Comparison of ENCODE assay signal across 9 mouse cellular contexts in genomic region chr19:11768163-11768562, GRCm38 (mm10). TPM values are rescaled to one million over a fixed set of nuclear protein-coding genes. Genes with fewer than 3 reads are reported as not detected.
DNase-seq lines count a peak whose midpoint lies in the region; ATAC-seq and TF ChIP-seq lines count a peak whose summit lies in the region.
"Had no signal": no experiment of that assay in that cellular context is flagged by ENCODE, and none has a peak within 500 bp of the region (broad histone marks: within the 10 kb centered on the region; RNA-seq: fewer than 3 reads in every experiment).

No protein-coding gene starts in this region.

- 15% methylated on average over 3 of the region's 3 CpGs for WGBS in forebrain, postnatal 0 days
- 13% methylated on average over 3 of the region's 3 CpGs for WGBS in forebrain, embryonic 10.5 days
- 5% methylated on average over 3 of the region's 3 CpGs for WGBS in heart, embryonic 11.5 days (ENCODE audit: insufficient replicate concordance)
- 13% methylated on average over 3 of the region's 3 CpGs for WGBS in forebrain, embryonic 12.5 days

- H3K9me3 ChIP-seq in forebrain, postnatal 0 days (ENCODE audit: low read length) = no peaks in the 10 kb centered on the region
- H3K9me3 ChIP-seq in forebrain, embryonic 10.5 days = no peaks in the 10 kb centered on the region
- no peaks in the 10 kb centered on the region for H3K9me3 ChIP-seq in heart, embryonic 11.5 days (replicated peaks; ENCODE audit: control insufficient read depth, low read length)
- no peaks in the 10 kb centered on the region for H3K9me3 ChIP-seq in forebrain, embryonic 12.5 days

- ATAC-seq in forebrain, postnatal 0 days = no peak
- peak; percentile 57; the same call in 1 of the 2 replicates for ATAC-seq in common myeloid progenitor, adult 5-6 weeks (replicated peaks; ENCODE audit: low read depth, poor library complexity, severe bottlenecking)
- ATAC-seq in heart, embryonic 11.5 days (replicated peaks; ENCODE audit: insufficient number of reproducible peaks, low FRiP score, low TSS enrichment) = no peak
- ATAC-seq in forebrain, embryonic 12.5 days (ENCODE audit: low FRiP score) = no peak

- no peaks in the 10 kb centered on the region for H3K4me1 ChIP-seq in forebrain, postnatal 0 days (ENCODE audit: insufficient read depth)
- H3K4me1 ChIP-seq in forebrain, embryonic 10.5 days = peaks cover 9% of the 10 kb centered on the region
- H3K4me1 ChIP-seq in heart, embryonic 11.5 days (ENCODE audit: control insufficient read depth, insufficient read depth, low read length) = no peaks in the 10 kb centered on the region
- peaks cover 8% of the 10 kb centered on the region for H3K4me1 ChIP-seq in forebrain, embryonic 12.5 days

- peak; percentile 59 for DNase-seq in forebrain, postnatal 0 days
- DNase-seq in forebrain, embryonic 10.5 days (ENCODE audit: extremely low spot score, low spot score) = no peak
- DNase-seq in ovary, postnatal 14 days (ENCODE audit: low spot score) = peak; percentile 10
- no peak for DNase-seq in ovary, postnatal 10 days (ENCODE audit: low spot score)
- peak; percentile 37 for DNase-seq in lung, postnatal 25 days (ENCODE audit: low spot score)

- H3K36me3 ChIP-seq in forebrain, postnatal 0 days (ENCODE audit: insufficient read depth) = 0 out of 2 replicates have a peak, but pooled peaks cover 3% of the 10 kb centered on the region
- H3K36me3 ChIP-seq in forebrain, embryonic 10.5 days (replicated peaks) = peaks cover 11% of the 10 kb centered on the region; the same call in 1 of the 2 replicates
- 0 out of 2 replicates have a peak, but pooled peaks cover 2% of the 10 kb centered on the region for H3K36me3 ChIP-seq in heart, embryonic 11.5 days (ENCODE audit: control insufficient read depth, insufficient read depth, low read length)
- 0 out of 2 replicates have a peak, but pooled peaks cover 4% of the 10 kb centered on the region for H3K36me3 ChIP-seq in forebrain, embryonic 12.5 days (replicated peaks)

- H3K9ac ChIP-seq in forebrain, postnatal 0 days = no peak overlapping the region
- no peak overlapping the region for H3K9ac ChIP-seq in heart, embryonic 11.5 days (ENCODE audit: low read depth, low read length)
- no peak overlapping the region for H3K9ac ChIP-seq in forebrain, embryonic 12.5 days

- no peak overlapping the region for H3K4me2 ChIP-seq in forebrain, postnatal 0 days (ENCODE audit: low read depth)
- no peak overlapping the region for H3K4me2 ChIP-seq in heart, embryonic 11.5 days
- H3K4me2 ChIP-seq in forebrain, embryonic 12.5 days = no peak overlapping the region

- H3K27me3 ChIP-seq in forebrain, postnatal 0 days (ENCODE audit: insufficient read depth, low read length) = no peaks in the 10 kb centered on the region
- H3K27me3 ChIP-seq in forebrain, embryonic 10.5 days (ENCODE audit: poor library complexity, severe bottlenecking) = no peaks in the 10 kb centered on the region
- no peaks in the 10 kb centered on the region for H3K27me3 ChIP-seq in heart, embryonic 11.5 days (ENCODE audit: control insufficient read depth, insufficient read depth, low read length)
- no peaks in the 10 kb centered on the region for H3K27me3 ChIP-seq in forebrain, embryonic 12.5 days

- TF ChIP-seq CTCF in forebrain, postnatal 0 days (IDR thresholded peaks at IDR 0.05; ENCODE audit: low read depth) = peak; percentile 81

- no peak overlapping the region for H3K4me3 ChIP-seq in forebrain, postnatal 0 days (ENCODE audit: low read depth, low read length)
- H3K4me3 ChIP-seq in forebrain, embryonic 10.5 days = no peak overlapping the region
- H3K4me3 ChIP-seq in heart, embryonic 11.5 days (ENCODE audit: low read depth, low read length) = no peak overlapping the region
- H3K4me3 ChIP-seq in forebrain, embryonic 12.5 days (replicated peaks) = no peak overlapping the region

- no peak overlapping the region for H3K27ac ChIP-seq in forebrain, postnatal 0 days (ENCODE audit: low read depth, low read length)
- no peak overlapping the region for H3K27ac ChIP-seq in forebrain, embryonic 10.5 days
- H3K27ac ChIP-seq in heart, embryonic 11.5 days (ENCODE audit: low read depth, low read length) = no peak overlapping the region
- H3K27ac ChIP-seq in forebrain, embryonic 12.5 days = no peak overlapping the region

RNA-seq across cellular contexts. Expression of gene Mrpl16, which starts 2.0 kb away (rescaled TPM):
- 27.2 and 30.8 TPM in 2 replicates for total RNA-seq in forebrain, postnatal 0 days (2014; rRNA removed)
- polyA plus RNA-seq in forebrain, postnatal 0 days (2015; fragmentation: Nextera tagmentation; extraction: Ambion mirVana) = 46.9 and 52.6 TPM in 2 replicates
- 65.1 and 66.1 TPM in 2 replicates for polyA plus RNA-seq in forebrain, embryonic 10.5 days (2016; fragmentation: Nextera tagmentation; extraction: Ambion mirVana)
- total RNA-seq in common myeloid progenitor, adult 5-6 weeks (2017) = 89.0 and 118 TPM in 2 replicates
- polyA plus RNA-seq in heart, embryonic 11.5 days (2014; fragmentation: Nextera tagmentation; extraction: Ambion mirVana) = 78.5 and 82.0 TPM in 2 replicates
- 43.6 and 49.0 TPM in 2 replicates for polyA plus RNA-seq in forebrain, embryonic 12.5 days (2016; fragmentation: Nextera tagmentation; extraction: Ambion mirVana)

RNA-seq across cellular contexts. Expression of gene Gif, which starts 20.8 kb away (rescaled TPM):
- total RNA-seq in forebrain, postnatal 0 days (2014; rRNA removed) = not detected in 2 replicates
- polyA plus RNA-seq in forebrain, postnatal 0 days (2015; fragmentation: Nextera tagmentation; extraction: Ambion mirVana) = not detected in 2 replicates
- not detected in 2 replicates for polyA plus RNA-seq in forebrain, embryonic 10.5 days (2016; fragmentation: Nextera tagmentation; extraction: Ambion mirVana)
- total RNA-seq in common myeloid progenitor, adult 5-6 weeks (2017) = not detected in 2 replicates
- not detected in 2 replicates for polyA plus RNA-seq in heart, embryonic 11.5 days (2014; fragmentation: Nextera tagmentation; extraction: Ambion mirVana)
- not detected in 2 replicates for polyA plus RNA-seq in forebrain, embryonic 12.5 days (2016; fragmentation: Nextera tagmentation; extraction: Ambion mirVana)
- polyA plus RNA-seq: limb, embryonic 11.5 days had no signal

RNA-seq across cellular contexts. Expression of gene Stx3, which starts 51.0 kb away (rescaled TPM):
- total RNA-seq in forebrain, postnatal 0 days (2014; rRNA removed) = 26.6 and 31.3 TPM in 2 replicates
- polyA plus RNA-seq in forebrain, postnatal 0 days (2015; fragmentation: Nextera tagmentation; extraction: Ambion mirVana) = 20.8 and 27.2 TPM in 2 replicates
- 10.7 and 12.4 TPM in 2 replicates for polyA plus RNA-seq in forebrain, embryonic 10.5 days (2016; fragmentation: Nextera tagmentation; extraction: Ambion mirVana)
- 17.7 and 20.7 TPM in 2 replicates for total RNA-seq in common myeloid progenitor, adult 5-6 weeks (2017)
- polyA plus RNA-seq in heart, embryonic 11.5 days (2014; fragmentation: Nextera tagmentation; extraction: Ambion mirVana) = 8.3 and 9.9 TPM in 2 replicates
- 7.5 and 8.1 TPM in 2 replicates for polyA plus RNA-seq in forebrain, embryonic 12.5 days (2016; fragmentation: Nextera tagmentation; extraction: Ambion mirVana)

Comparison
In these comparisons a context has a peak if more than half of its experiments do, and no peak if none do; other contexts are left out.
1. DNase-seq: peak in forebrain, postnatal 0 days (single experiment), ovary, postnatal 14 days (single experiment) and lung, postnatal 25 days (single experiment); none in forebrain, embryonic 10.5 days (single experiment) and ovary, postnatal 10 days (single experiment).